Mouse (Mus musculus): ENCODE data around the gene Kcng3. TPM values are rescaled to one million over a fixed set of nuclear protein-coding genes. Genes with fewer than 3 reads are reported as not detected.

Gene Kcng3
- polyA plus RNA-seq, 1 experiment from 2014 or later: not detected

DNA sequence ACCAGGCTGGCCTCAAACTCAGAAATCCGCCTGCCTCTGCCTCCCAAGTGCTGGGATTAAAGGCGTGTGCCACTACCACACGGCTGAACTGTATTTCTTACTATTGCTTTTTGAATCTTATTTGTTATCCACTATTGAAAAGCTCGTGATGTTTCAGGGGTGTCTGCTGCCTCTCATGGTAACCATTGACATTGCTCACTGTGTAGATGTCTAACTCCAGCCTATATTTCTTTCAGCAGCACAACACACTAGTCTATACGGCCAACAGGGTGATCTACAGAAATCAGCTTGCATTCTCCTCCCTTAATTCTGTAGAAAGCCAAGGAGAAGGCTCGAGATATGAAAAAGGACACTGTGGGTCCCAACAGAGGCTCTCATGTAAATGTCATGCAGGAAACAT lies 86.4 kb downstream of the Kcng3 start:
- H3K4me1 ChIP-seq (replicated peaks; ENCODE audit: control insufficient read depth, insufficient read depth): no peaks in the 10 kb centered on the region
- no peak for DNase-seq (ENCODE audit: low spot score)
- H3K27ac ChIP-seq (replicated peaks): no peak overlapping the region
- H3K4me2 ChIP-seq (replicated peaks; ENCODE audit: low read depth): peak overlapping the region; percentile 48
- TF ChIP-seq EP300 (optimal IDR thresholded peaks at IDR 0.05) (no peak), CTCF (IDR thresholded peaks at IDR 0.05; ENCODE audit: low read depth) (0 out of 2 replicates have a peak, but pooled peaks have one; percentile 38)
- no peak overlapping the region for H3K9ac ChIP-seq (ENCODE audit: low read length)
- ATAC-seq (ENCODE audit: low FRiP score, low TSS enrichment): no peak
- no peaks in the 10 kb centered on the region for H3K9me3 ChIP-seq (ENCODE audit: control insufficient read depth, low read length)
- 77% methylated on average over 6 of the region's 6 CpGs for WGBS
- H3K36me3 ChIP-seq (ENCODE audit: control insufficient read depth, insufficient read depth, low read length): no peaks in the 10 kb centered on the region
- H3K4me3 ChIP-seq (ENCODE audit: low read depth, low read length): peak overlapping the region; percentile 30; the same call in 1 of the 2 replicates
- no peaks in the 10 kb centered on the region; the same call in 1 of the 2 replicates for H3K27me3 ChIP-seq (ENCODE audit: control insufficient read depth, insufficient read depth, low read length)

DNA sequence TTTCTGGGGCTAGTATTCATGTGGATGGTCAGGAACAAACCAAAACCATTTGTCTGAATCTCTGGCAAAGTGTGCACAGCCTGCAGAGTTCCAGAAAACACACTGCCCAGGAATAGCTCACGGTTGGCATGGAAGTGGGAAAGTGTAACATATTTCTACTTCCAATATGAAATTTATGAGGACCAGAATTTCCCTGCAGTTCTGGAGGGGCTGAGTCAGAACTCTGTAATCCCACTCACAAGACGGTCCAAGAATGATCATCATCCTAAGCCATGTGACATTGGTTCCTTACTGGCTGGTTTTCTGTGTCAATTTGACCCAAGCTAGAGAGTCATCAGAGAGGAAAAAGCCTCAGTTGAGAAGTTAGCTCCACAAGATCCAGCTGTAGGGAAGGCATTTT lies 89.3 kb downstream of the Kcng3 start:
- DNase-seq (ENCODE audit: low spot score) (no peak), ATAC-seq (ENCODE audit: low FRiP score, low TSS enrichment) (no peak)
- Histone ChIP-seq H3K4me1 (replicated peaks; ENCODE audit: control insufficient read depth, insufficient read depth) (no peaks in the 10 kb centered on the region), H3K36me3 (ENCODE audit: control insufficient read depth, insufficient read depth, low read length) (no peaks in the 10 kb centered on the region), H3K9me3 (ENCODE audit: control insufficient read depth, low read length) (no peaks in the 10 kb centered on the region), H3K27me3 (ENCODE audit: control insufficient read depth, insufficient read depth, low read length) (no peaks in the 10 kb centered on the region), H3K9ac (ENCODE audit: low read length) (no peak overlapping the region), H3K4me3 (ENCODE audit: low read depth, low read length) (no peak overlapping the region), H3K27ac (replicated peaks) (no peak overlapping the region), H3K4me2 (replicated peaks; ENCODE audit: low read depth) (no peak overlapping the region)
- WGBS: 69% methylated on average over 2 of the region's 2 CpGs
- TF ChIP-seq CTCF (IDR thresholded peaks at IDR 0.05; ENCODE audit: low read depth) (no peak), EP300 (optimal IDR thresholded peaks at IDR 0.05) (no peak)

- Histone ChIP-seq H3K9ac (ENCODE audit: low read length) (no peak overlapping the region), H3K27me3 (ENCODE audit: control insufficient read depth, insufficient read depth, low read length) (no peaks in the 10 kb centered on the region), H3K27ac (replicated peaks) (no peak overlapping the region), H3K9me3 (ENCODE audit: control insufficient read depth, low read length) (no peaks in the 10 kb centered on the region), H3K36me3 (ENCODE audit: control insufficient read depth, insufficient read depth, low read length) (no peaks in the 10 kb centered on the region), H3K4me1 (replicated peaks; ENCODE audit: control insufficient read depth, insufficient read depth) (no peaks in the 10 kb centered on the region), H3K4me2 (replicated peaks; ENCODE audit: low read depth) (no peak overlapping the region), H3K4me3 (ENCODE audit: low read depth, low read length) (no peak overlapping the region)
- ATAC-seq (ENCODE audit: low FRiP score, low TSS enrichment) (no peak), DNase-seq (ENCODE audit: low spot score) (no peak)
- no peak for TF ChIP-seq CTCF (IDR thresholded peaks at IDR 0.05; ENCODE audit: low read depth)
- no peak for TF ChIP-seq EP300 (optimal IDR thresholded peaks at IDR 0.05)
- 63% methylated on average over 12 of the region's 12 CpGs for WGBS
Measured at GRCm38 (mm10) chr17:83539262-83540037, 92.2 kb downstream of the Kcng3 start.

- Histone ChIP-seq H3K4me3 (ENCODE audit: low read depth, low read length) (no peak overlapping the region), H3K9me3 (ENCODE audit: control insufficient read depth, low read length) (no peaks in the 10 kb centered on the region), H3K9ac (ENCODE audit: low read length) (no peak overlapping the region), H3K4me2 (replicated peaks; ENCODE audit: low read depth) (no peak overlapping the region), H3K27ac (replicated peaks) (no peak overlapping the region), H3K27me3 (ENCODE audit: control insufficient read depth, insufficient read depth, low read length) (no peaks in the 10 kb centered on the region), H3K36me3 (ENCODE audit: control insufficient read depth, insufficient read depth, low read length) (no peaks in the 10 kb centered on the region), H3K4me1 (replicated peaks; ENCODE audit: control insufficient read depth, insufficient read depth) (no peaks in the 10 kb centered on the region)
- no peak for TF ChIP-seq CTCF (IDR thresholded peaks at IDR 0.05; ENCODE audit: low read depth)
- no peak for TF ChIP-seq EP300 (optimal IDR thresholded peaks at IDR 0.05)
- DNase-seq (ENCODE audit: low spot score) (no peak), ATAC-seq (ENCODE audit: low FRiP score, low TSS enrichment) (no peak)
- WGBS: 34% methylated on average over 1 of the region's 1 CpGs
Measured at GRCm38 (mm10) chr17:83538694-83539093, 93.0 kb downstream of the Kcng3 start.

DNA sequence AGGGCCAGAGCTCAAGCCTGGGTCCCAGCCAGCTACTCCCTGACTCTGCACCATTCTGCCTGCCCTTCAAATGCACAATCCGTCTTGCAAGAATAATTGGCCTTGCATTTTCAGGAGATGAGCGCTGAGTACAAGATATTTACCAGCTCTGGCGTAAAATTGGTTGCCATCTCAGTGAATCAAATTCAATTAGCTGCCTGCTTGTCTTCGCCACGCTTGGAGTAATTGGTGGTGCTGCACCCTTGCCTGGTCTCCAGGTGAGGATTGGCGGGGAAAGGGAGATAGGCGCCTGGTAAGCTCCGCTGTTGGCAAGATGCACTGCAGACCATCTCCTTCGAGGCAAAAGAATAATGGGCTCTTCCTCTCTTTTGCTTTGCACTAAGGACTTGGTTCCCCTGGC lies 93.6 kb downstream of the Kcng3 start:
- ATAC-seq (ENCODE audit: low FRiP score, low TSS enrichment) (no peak), DNase-seq (ENCODE audit: low spot score) (no peak)
- Histone ChIP-seq H3K4me3 (ENCODE audit: low read depth, low read length) (no peak overlapping the region), H3K36me3 (ENCODE audit: control insufficient read depth, insufficient read depth, low read length) (no peaks in the 10 kb centered on the region), H3K9me3 (ENCODE audit: control insufficient read depth, low read length) (no peaks in the 10 kb centered on the region), H3K27me3 (ENCODE audit: control insufficient read depth, insufficient read depth, low read length) (no peaks in the 10 kb centered on the region), H3K27ac (replicated peaks) (no peak overlapping the region), H3K4me2 (replicated peaks; ENCODE audit: low read depth) (no peak overlapping the region), H3K4me1 (replicated peaks; ENCODE audit: control insufficient read depth, insufficient read depth) (no peaks in the 10 kb centered on the region), H3K9ac (ENCODE audit: low read length) (no peak overlapping the region)
- WGBS: 78% methylated on average over 9 of the region's 9 CpGs
- TF ChIP-seq CTCF (IDR thresholded peaks at IDR 0.05; ENCODE audit: low read depth): no peak

Other genes starting within 250 kb of the Kcng3 start
- 163 and 183 TPM in 2 replicates for gene Cox7a2l, start 114.6 kb downstream of the Kcng3 start, polyA plus RNA-seq (2015; fragmentation: Nextera tagmentation; extraction: Ambion mirVana)
- 44.2 and 47.6 TPM in 2 replicates for gene Mta3, start 74.3 kb upstream of the Kcng3 start, polyA plus RNA-seq (2015; fragmentation: Nextera tagmentation; extraction: Ambion mirVana)
- 0.13 and 0.36 TPM in 2 replicates for gene Haao, start 216.1 kb upstream of the Kcng3 start, polyA plus RNA-seq (2015; fragmentation: Nextera tagmentation; extraction: Ambion mirVana)